Mouse (Mus musculus) embryonic facial prominence, embryonic 10.5 days (tissue): ENCODE measurements around the gene Gabbr2. TPM values are rescaled to one million over a fixed set of nuclear protein-coding genes. Genes with fewer than 3 reads are reported as not detected.

ENCODE experiments used
- DNase-seq: peaks from one replicate; pipeline ENCODE4 v3.0.0-alpha.2; 2017; ENCODE audit warnings: low spot score
- H3K27ac ChIP-seq: fragments of 300-500 bp; sonication (generic); replicated peaks from 2 replicates; pipeline ENCODE4 v1.5.1; 2016; ENCODE audit warnings: mild to moderate bottlenecking
- H3K27me3 ChIP-seq: fragments of 300-500 bp; sonication (generic); replicated peaks from 2 replicates; pipeline ENCODE4 v1.6.1; 2016; ENCODE audit warnings: low read depth, mild to moderate bottlenecking; ENCODE audit not compliant: poor library complexity, severe bottlenecking
- H3K36me3 ChIP-seq: fragments of 300-500 bp; sonication (generic); replicated peaks from 2 replicates; pipeline ENCODE4 v1.6.1; 2016; ENCODE audit warnings: mild to moderate bottlenecking, moderate library complexity
- H3K4me1 ChIP-seq: fragments of 300-500 bp; sonication (generic); 2 replicates; pipeline ENCODE4 v1.6.1; 2016
- H3K4me3 ChIP-seq: fragments of 300-500 bp; sonication (generic); 2 replicates; pipeline ENCODE4 v1.5.1; 2016; ENCODE audit warnings: mild to moderate bottlenecking, moderate library complexity
- H3K9me3 ChIP-seq: fragments of 300-500 bp; sonication (generic); 2 replicates; pipeline ENCODE4 v1.6.1; 2016; ENCODE audit warnings: mild to moderate bottlenecking
- WGBS: fragments of 180-500 bp; shearing (Covaris S2); methylation state at CpG from one replicate; pipeline ENCODE4 v1.1.7; 2016; 5-methylcytosine and 5-hydroxymethylcytosine counted together
- polyA plus RNA-seq: library from polyadenylated mRNA; unstranded; fragments of >200 nt; fragmentation: Nextera tagmentation; extraction: Ambion mirVana; gene quantifications from 2 replicates; pipeline ENCODE4 v1.2.1, GENCODE M21; 2016

Gene Gabbr2
- polyA plus RNA-seq, 1 experiment from 2014 or later, result 0.30 TPM

- 92% methylated on average over 10 of the region's 10 CpGs for WGBS
- Histone ChIP-seq H3K4me3 (no peak overlapping the region), H3K27me3 (no peaks in the 10 kb centered on the region), H3K4me1 (peaks cover 33% of the 10 kb centered on the region), H3K36me3 (no peaks in the 10 kb centered on the region), H3K9me3 (no peaks in the 10 kb centered on the region), H3K27ac (no peak overlapping the region)
- DNase-seq, result no peak
These were observed 165.7 kb downstream of the Gabbr2 start for GRCm38 (mm10) chr4:46825846-46826529.

GRCm38 (mm10) chr4:46823738-46824137, 167.9 kb downstream of the Gabbr2 start:
- no peak overlapping the region for H3K27ac ChIP-seq
- WGBS, result 87% methylated on average over 14 of the region's 14 CpGs
- H3K27me3 ChIP-seq, result no peaks in the 10 kb centered on the region
- peaks cover 25% of the 10 kb centered on the region for H3K4me1 ChIP-seq
- DNase-seq, result no peak
- no peaks in the 10 kb centered on the region for H3K36me3 ChIP-seq
- no peak overlapping the region for H3K4me3 ChIP-seq
- no peaks in the 10 kb centered on the region for H3K9me3 ChIP-seq

GRCm38 (mm10) chr4:46821709-46822108, 170.0 kb downstream of the Gabbr2 start:
- WGBS, result 85% methylated on average over 11 of the region's 11 CpGs

GRCm38 (mm10) chr4:46814954-46815353, 176.7 kb downstream of the Gabbr2 start:
- no peaks in the 10 kb centered on the region for H3K9me3 ChIP-seq
- no peak overlapping the region for H3K4me3 ChIP-seq
- H3K4me1 ChIP-seq, result peaks cover 4% of the 10 kb centered on the region; the same call in 1 of the 2 replicates
- no peaks in the 10 kb centered on the region for H3K36me3 ChIP-seq
- 77% methylated on average over 4 of the region's 4 CpGs for WGBS
- H3K27me3 ChIP-seq, result no peaks in the 10 kb centered on the region
- DNase-seq, result no peak
- no peak overlapping the region for H3K27ac ChIP-seq

More at GRCm38 (mm10) chr4:46821709-46822108, 170.0 kb downstream of the Gabbr2 start:
- Histone ChIP-seq H3K36me3 (no peaks in the 10 kb centered on the region), H3K27me3 (no peaks in the 10 kb centered on the region), H3K4me3 (no peak overlapping the region), H3K9me3 (no peaks in the 10 kb centered on the region), H3K4me1 (peaks cover 14% of the 10 kb centered on the region; the same call in 1 of the 2 replicates), H3K27ac (no peak overlapping the region)
- DNase-seq, result no peak

GRCm38 (mm10) chr4:46814236-46814635, 177.4 kb downstream of the Gabbr2 start:
- no peak for DNase-seq
- H3K27me3 ChIP-seq, result no peaks in the 10 kb centered on the region
- H3K4me3 ChIP-seq, result no peak overlapping the region
- H3K36me3 ChIP-seq, result no peaks in the 10 kb centered on the region
- H3K27ac ChIP-seq, result no peak overlapping the region
- H3K9me3 ChIP-seq, result no peaks in the 10 kb centered on the region
- 85% methylated on average over 10 of the region's 10 CpGs for WGBS
- H3K4me1 ChIP-seq, result peaks cover 4% of the 10 kb centered on the region; the same call in 1 of the 2 replicates

GRCm38 (mm10) chr4:46811165-46811564, 180.5 kb downstream of the Gabbr2 start:
- no peaks in the 10 kb centered on the region for H3K27me3 ChIP-seq
- H3K27ac ChIP-seq, result no peak overlapping the region
- H3K4me1 ChIP-seq, result no peaks in the 10 kb centered on the region
- no peak overlapping the region for H3K4me3 ChIP-seq
- H3K36me3 ChIP-seq, result no peaks in the 10 kb centered on the region
- DNase-seq, result no peak
- no peaks in the 10 kb centered on the region for H3K9me3 ChIP-seq
- WGBS, result 68% methylated on average over 5 of the region's 5 CpGs

GRCm38 (mm10) chr4:46806876-46807275, 184.8 kb downstream of the Gabbr2 start:
- Histone ChIP-seq H3K4me3 (no peak overlapping the region), H3K36me3 (no peaks in the 10 kb centered on the region), H3K9me3 (no peaks in the 10 kb centered on the region), H3K27ac (no peak overlapping the region), H3K4me1 (0 out of 2 replicates have a peak, but pooled peaks cover 4% of the 10 kb centered on the region), H3K27me3 (no peaks in the 10 kb centered on the region)
- WGBS, result 98% methylated on average over 1 of the region's 1 CpGs
- no peak for DNase-seq

GRCm38 (mm10) chr4:46805910-46806309, 185.8 kb downstream of the Gabbr2 start:
- Histone ChIP-seq H3K27me3 (no peaks in the 10 kb centered on the region), H3K4me1 (0 out of 2 replicates have a peak, but pooled peaks cover 4% of the 10 kb centered on the region), H3K4me3 (no peak overlapping the region), H3K36me3 (no peaks in the 10 kb centered on the region), H3K27ac (no peak overlapping the region), H3K9me3 (no peaks in the 10 kb centered on the region)
- DNase-seq, result no peak
- WGBS, result 68% methylated on average over 3 of the region's 3 CpGs

GRCm38 (mm10) chr4:46802386-46802785, 189.3 kb downstream of the Gabbr2 start:
- Histone ChIP-seq H3K36me3 (no peaks in the 10 kb centered on the region), H3K4me1 (peaks cover 8% of the 10 kb centered on the region; the same call in 1 of the 2 replicates), H3K27me3 (no peaks in the 10 kb centered on the region), H3K9me3 (no peaks in the 10 kb centered on the region), H3K27ac (no peak overlapping the region), H3K4me3 (no peak overlapping the region)
- no peak for DNase-seq
- 87% methylated on average over 7 of the region's 7 CpGs for WGBS

GRCm38 (mm10) chr4:46799904-46800303, 191.8 kb downstream of the Gabbr2 start:
- DNase-seq, result no peak
- no peaks in the 10 kb centered on the region for H3K27me3 ChIP-seq
- H3K36me3 ChIP-seq, result no peaks in the 10 kb centered on the region
- no peaks in the 10 kb centered on the region for H3K9me3 ChIP-seq
- H3K4me1 ChIP-seq, result peaks cover 8% of the 10 kb centered on the region; the same call in 1 of the 2 replicates
- WGBS, result 60% methylated on average over 4 of the region's 4 CpGs
- H3K27ac ChIP-seq, result no peak overlapping the region
- H3K4me3 ChIP-seq, result no peak overlapping the region

GRCm38 (mm10) chr4:46795707-46796106, 196.0 kb downstream of the Gabbr2 start:
- H3K9me3 ChIP-seq, result no peaks in the 10 kb centered on the region
- H3K4me1 ChIP-seq, result peaks cover 15% of the 10 kb centered on the region
- 64% methylated on average over 7 of the region's 7 CpGs for WGBS
- no peaks in the 10 kb centered on the region for H3K27me3 ChIP-seq
- DNase-seq, result no peak
- H3K4me3 ChIP-seq, result no peak overlapping the region
- no peaks in the 10 kb centered on the region for H3K36me3 ChIP-seq
- no peak overlapping the region for H3K27ac ChIP-seq

GRCm38 (mm10) chr4:46794583-46794982, 197.1 kb downstream of the Gabbr2 start:
- no peaks in the 10 kb centered on the region for H3K27me3 ChIP-seq
- H3K27ac ChIP-seq, result no peak overlapping the region
- H3K36me3 ChIP-seq, result no peaks in the 10 kb centered on the region
- 91% methylated on average over 7 of the region's 7 CpGs for WGBS
- no peaks in the 10 kb centered on the region for H3K9me3 ChIP-seq
- no peak overlapping the region for H3K4me3 ChIP-seq
- peaks cover 16% of the 10 kb centered on the region for H3K4me1 ChIP-seq
- DNase-seq, result no peak

- 87% methylated on average over 9 of the region's 9 CpGs for WGBS
- H3K9me3 ChIP-seq, result no peaks in the 10 kb centered on the region
- no peak overlapping the region for H3K27ac ChIP-seq
- H3K4me3 ChIP-seq, result no peak overlapping the region
- DNase-seq, result no peak
- peaks cover 16% of the 10 kb centered on the region for H3K4me1 ChIP-seq
- H3K36me3 ChIP-seq, result no peaks in the 10 kb centered on the region
- H3K27me3 ChIP-seq, result no peaks in the 10 kb centered on the region
These were observed 199.2 kb downstream of the Gabbr2 start for GRCm38 (mm10) chr4:46792280-46793026.
